Mouse (Mus musculus) embryonic facial prominence, embryonic 14.5 days (tissue): ENCODE results near the gene Pax9. TPM values are rescaled to one million over a fixed set of nuclear protein-coding genes. Genes with fewer than 3 reads are reported as not detected.

Source experiments
- ATAC-seq: fragments of 200-750 bp; cut with Nextera tagmentation; 2 replicates; pipeline ENCODE4 v1.8.0; 2017; ENCODE audit warnings: low read depth, moderate number of reproducible peaks, moderate TSS enrichment
- DNase-seq: peaks from one replicate; pipeline ENCODE4 v3.0.0-alpha.2; 2015; ENCODE audit warnings: low spot score
- H3K27ac ChIP-seq: fragments of 300-500 bp; sonication (generic); replicated peaks from 2 replicates; pipeline ENCODE4 v1.5.1; 2014; ENCODE audit warnings: low read depth, mild to moderate bottlenecking, low read length, moderate library complexity
- H3K27me3 ChIP-seq: fragments of 300-500 bp; sonication (generic); replicated peaks from 2 replicates; pipeline ENCODE4 v1.6.1; 2014; ENCODE audit warnings: low read length; ENCODE audit not compliant: control insufficient read depth, insufficient read depth
- H3K36me3 ChIP-seq: fragments of 300-500 bp; sonication (generic); 2 replicates; pipeline ENCODE4 v1.6.1; 2014; ENCODE audit warnings: low read length, mixed read lengths; ENCODE audit not compliant: control insufficient read depth, insufficient read depth
- H3K4me1 ChIP-seq: fragments of 300-500 bp; sonication (generic); 2 replicates; pipeline ENCODE4 v1.6.1; 2014; ENCODE audit warnings: antibody characterized with exemption, low read length; ENCODE audit not compliant: control insufficient read depth, insufficient read depth
- H3K4me2 ChIP-seq: fragments of 300-500 bp; sonication (generic); 2 replicates; pipeline ENCODE4 v1.6.1; 2014; ENCODE audit warnings: low read depth, mild to moderate bottlenecking, low read length, moderate library complexity, mixed read lengths
- H3K4me3 ChIP-seq: fragments of 300-500 bp; sonication (generic); 2 replicates; pipeline ENCODE4 v1.5.1; 2014; ENCODE audit warnings: low read depth, mild to moderate bottlenecking, low read length
- H3K9ac ChIP-seq: fragments of 300-500 bp; sonication (generic); 2 replicates; pipeline ENCODE4 v1.6.1; 2014; ENCODE audit warnings: low read depth, mild to moderate bottlenecking, low read length, moderate library complexity, mixed read lengths
- H3K9me3 ChIP-seq: fragments of 300-500 bp; sonication (generic); 2 replicates; pipeline ENCODE4 v1.6.1; 2016; ENCODE audit warnings: low read length; ENCODE audit not compliant: control insufficient read depth
- WGBS: fragments of 180-500 bp; shearing (Covaris S2); extraction: QIAGEN DNeasy Blood & Tissue Kit; methylation state at CpG from one replicate; pipeline ENCODE4 v1.1.7; 2014; 5-methylcytosine and 5-hydroxymethylcytosine counted together
- polyA plus RNA-seq: library from polyadenylated mRNA; unstranded; fragments of >200 nt; fragmentation: Nextera tagmentation; extraction: Ambion mirVana; gene quantifications from 2 replicates; pipeline ENCODE4 v1.2.1, GENCODE M21; 2014

The Pax9 gene
- polyA plus RNA-seq, 1 experiment from 2014 or later = 9.2 TPM

DNA sequence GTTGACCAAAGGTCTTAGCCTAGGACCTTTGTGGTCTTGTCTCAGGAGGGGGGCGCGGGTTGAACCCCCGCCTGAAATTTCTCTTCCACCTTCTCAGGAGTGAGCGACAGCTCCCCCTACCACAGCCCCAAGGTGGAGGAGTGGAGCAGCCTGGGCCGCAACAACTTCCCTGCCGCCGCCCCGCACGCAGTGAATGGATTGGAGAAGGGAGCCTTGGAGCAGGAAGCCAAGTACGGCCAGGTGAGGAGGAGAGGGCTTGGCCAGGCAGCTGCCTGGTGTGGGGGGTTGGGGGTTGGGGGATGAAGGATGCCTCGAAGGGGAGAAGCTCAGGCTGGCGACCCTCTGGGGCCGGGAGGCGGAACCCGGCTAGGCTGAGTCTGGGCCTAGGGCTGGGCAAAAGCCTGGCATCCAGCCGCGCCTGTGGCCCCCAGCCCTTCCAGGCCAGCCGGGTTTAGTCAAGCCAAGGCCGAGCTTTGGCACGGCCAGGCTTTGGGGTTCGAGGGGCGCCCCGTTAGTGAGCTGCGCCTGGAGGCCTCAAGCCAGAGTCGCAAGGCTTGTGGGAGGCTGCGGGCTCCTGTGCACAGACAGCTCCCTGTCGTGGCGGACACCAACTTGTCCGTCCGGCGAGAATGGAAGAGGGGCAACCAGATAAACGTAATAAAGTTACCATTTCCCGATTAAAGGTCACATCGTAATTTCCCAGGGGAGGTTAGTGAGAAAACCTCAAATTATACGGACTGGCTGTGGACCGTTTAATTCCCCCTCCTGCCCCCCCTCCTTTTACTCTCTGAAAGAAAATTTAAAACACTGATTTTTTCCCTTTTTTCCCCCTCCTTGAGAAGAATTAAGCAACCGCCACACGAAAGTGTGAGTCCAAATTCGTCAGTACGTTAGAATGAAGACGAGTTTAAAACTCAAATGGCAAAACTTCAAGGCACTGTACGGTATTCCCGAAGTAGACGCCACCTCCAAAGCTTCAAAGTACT lies 8.6 kb downstream of the Pax9 start:
- Histone ChIP-seq H3K4me3 (peak overlapping the region; percentile 32), H3K27me3 (peaks cover 74% of the 10 kb centered on the region), H3K9me3 (no peaks in the 10 kb centered on the region), H3K4me1 (no peaks in the 10 kb centered on the region), H3K36me3 (no peaks in the 10 kb centered on the region), H3K4me2 (peak overlapping the region; percentile 48), H3K27ac (peak overlapping the region; percentile 55; the same call in 1 of the 2 replicates), H3K9ac (peak overlapping the region; percentile 66)
- ATAC-seq (no peak), DNase-seq (no peak)
- 9% methylated on average over 42 of the region's 44 CpGs for WGBS

DNA sequence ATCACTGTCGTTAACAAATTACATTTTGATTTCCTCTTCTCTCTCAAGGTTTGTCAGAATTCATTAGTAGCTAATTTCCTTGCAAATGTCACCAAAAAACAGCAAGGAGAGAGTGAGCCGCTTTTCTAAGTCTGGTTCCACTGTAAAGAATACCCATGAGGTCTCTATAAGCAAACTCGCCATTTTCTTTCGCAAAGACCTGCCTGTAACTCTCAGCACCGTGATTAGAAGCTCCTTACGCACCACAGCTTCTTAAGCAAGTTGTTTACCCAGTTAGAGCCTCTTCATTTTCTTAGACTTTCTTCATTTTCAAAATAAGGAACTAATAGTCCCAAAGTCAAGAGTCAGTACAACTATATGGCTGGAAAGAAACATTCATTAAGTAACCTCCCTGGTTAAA lies 9.4 kb downstream of the Pax9 start:
- DNase-seq = no peak
- peaks cover 72% of the 10 kb centered on the region for H3K27me3 ChIP-seq
- no peak overlapping the region for H3K4me3 ChIP-seq
- ATAC-seq = no peak
- H3K36me3 ChIP-seq = no peaks in the 10 kb centered on the region
- WGBS = 19% methylated on average over 6 of the region's 6 CpGs
- H3K9ac ChIP-seq = no peak overlapping the region
- peak overlapping the region; percentile 22 for H3K4me2 ChIP-seq
- H3K27ac ChIP-seq = no peak overlapping the region
- H3K9me3 ChIP-seq = no peaks in the 10 kb centered on the region
- H3K4me1 ChIP-seq = no peaks in the 10 kb centered on the region

DNA sequence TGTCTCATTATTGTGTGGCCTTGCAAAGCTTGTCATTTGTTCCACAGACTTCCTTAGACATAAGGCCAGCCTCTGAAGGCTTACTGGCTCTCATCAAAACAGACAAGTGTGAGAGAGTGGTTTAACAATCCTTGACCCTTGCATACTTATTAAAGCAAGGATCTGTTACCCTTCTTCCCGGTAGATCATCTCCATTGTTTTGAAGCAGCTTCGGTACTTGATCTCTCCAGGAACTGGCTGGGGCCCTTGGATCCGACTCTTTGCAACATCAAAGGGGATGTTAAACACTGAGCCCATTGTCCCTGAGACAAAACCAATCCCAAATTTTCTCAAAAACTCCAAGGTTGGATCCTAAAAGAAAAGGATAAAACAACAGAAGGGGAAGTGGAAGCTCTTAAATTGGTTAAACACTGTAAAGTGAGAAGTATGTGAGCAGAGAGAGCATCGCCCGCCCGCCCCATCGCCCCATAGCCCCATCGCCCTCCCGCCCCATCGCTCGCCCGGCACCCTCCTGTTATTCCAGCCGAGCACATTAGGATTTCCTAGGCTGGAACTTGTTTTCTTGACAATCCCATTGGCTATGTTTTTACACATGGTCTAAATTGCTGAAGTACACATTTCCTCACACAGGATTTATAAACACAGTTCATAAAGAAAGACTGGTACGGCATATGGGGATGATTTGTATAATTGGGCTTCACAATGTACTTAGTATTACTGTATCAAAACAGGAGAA lies 26.6 kb downstream of the Pax9 start:
- ATAC-seq = peak; percentile 65; the same call in 1 of the 2 replicates
- no peak overlapping the region for H3K4me3 ChIP-seq
- H3K36me3 ChIP-seq = no peaks in the 10 kb centered on the region
- H3K4me1 ChIP-seq = peaks cover 3% of the 10 kb centered on the region; the same call in 1 of the 2 replicates
- H3K4me2 ChIP-seq = peak overlapping the region; percentile 31
- no peak overlapping the region for H3K9ac ChIP-seq
- H3K27ac ChIP-seq = no peak overlapping the region
- WGBS = 12% methylated on average over 14 of the region's 14 CpGs
- H3K27me3 ChIP-seq = peaks cover 12% of the 10 kb centered on the region
- peak; percentile 61 for DNase-seq
- no peaks in the 10 kb centered on the region for H3K9me3 ChIP-seq

DNA sequence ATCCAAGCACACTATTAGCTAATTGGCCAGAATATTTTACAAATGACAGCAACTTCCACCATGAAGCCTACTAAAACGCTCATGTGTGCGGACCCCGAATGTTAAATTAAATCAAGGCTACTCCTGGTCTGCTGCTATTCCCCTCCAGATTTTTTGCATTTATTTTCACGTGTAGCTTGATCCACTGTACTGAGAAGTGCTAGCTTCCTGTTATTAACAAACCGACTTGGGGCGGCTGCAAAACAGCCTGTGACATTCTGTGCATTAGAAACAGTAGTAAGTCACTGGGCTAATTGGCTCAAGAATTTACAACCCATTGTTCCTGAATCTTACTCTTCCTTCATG lies 27.1 kb downstream of the Pax9 start:
- H3K4me2 ChIP-seq = peak overlapping the region; percentile 31
- no peaks in the 10 kb centered on the region for H3K9me3 ChIP-seq
- WGBS = 18% methylated on average over 6 of the region's 6 CpGs
- H3K27ac ChIP-seq = no peak overlapping the region
- H3K4me3 ChIP-seq = no peak overlapping the region
- peaks cover 3% of the 10 kb centered on the region; the same call in 1 of the 2 replicates for H3K4me1 ChIP-seq
- peaks cover 11% of the 10 kb centered on the region for H3K27me3 ChIP-seq
- ATAC-seq = peak; percentile 48; the same call in 1 of the 2 replicates
- H3K36me3 ChIP-seq = no peaks in the 10 kb centered on the region
- H3K9ac ChIP-seq = no peak overlapping the region
- DNase-seq = no peak

DNA sequence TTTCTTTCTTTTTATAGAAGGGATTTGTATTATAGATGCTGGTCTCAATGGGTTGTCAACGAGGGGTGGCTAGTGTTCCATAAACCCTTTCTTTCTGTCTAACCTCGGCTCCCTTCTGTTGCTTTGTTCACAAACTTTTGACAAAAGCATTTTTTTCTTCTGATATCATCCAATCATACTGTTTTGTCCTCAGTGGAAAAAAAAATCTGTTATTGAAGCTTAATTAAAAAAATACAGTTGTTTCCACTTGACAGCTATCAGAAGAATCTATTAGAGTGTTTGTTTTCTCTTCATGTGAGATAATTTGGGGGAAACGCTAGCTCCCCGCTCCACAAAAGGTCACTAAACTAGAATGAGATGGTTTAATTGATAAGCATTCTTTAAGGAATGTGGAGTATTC lies 36.1 kb downstream of the Pax9 start:
- H3K4me3 ChIP-seq = no peak overlapping the region
- H3K9ac ChIP-seq = no peak overlapping the region
- no peaks in the 10 kb centered on the region for H3K27me3 ChIP-seq
- no peaks in the 10 kb centered on the region for H3K9me3 ChIP-seq
- no peak overlapping the region for H3K4me2 ChIP-seq
- no peak for DNase-seq
- no peaks in the 10 kb centered on the region for H3K36me3 ChIP-seq
- no peaks in the 10 kb centered on the region for H3K4me1 ChIP-seq
- H3K27ac ChIP-seq = no peak overlapping the region
- WGBS = 46% methylated on average over 4 of the region's 4 CpGs
- no peak for ATAC-seq

DNA sequence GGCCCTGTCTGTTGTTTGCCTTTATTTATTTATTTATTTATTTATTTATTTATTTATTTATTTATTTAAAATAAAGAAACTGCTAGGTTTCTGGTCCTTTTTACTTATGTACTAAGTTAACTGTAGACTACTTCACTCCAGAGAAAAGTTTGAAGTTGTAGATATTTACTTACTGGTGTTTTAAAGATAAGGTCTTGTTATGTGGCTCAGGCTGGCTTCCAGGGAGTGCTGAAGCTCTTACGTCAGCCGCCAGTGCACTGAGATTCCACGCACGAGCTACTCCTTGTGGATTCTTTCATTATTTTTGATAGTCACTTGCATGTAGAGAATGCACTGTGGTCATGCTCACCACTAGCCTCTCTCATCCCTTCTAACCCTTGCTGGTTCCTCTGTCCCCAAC lies 45.5 kb downstream of the Pax9 start:
- no peaks in the 10 kb centered on the region for H3K27me3 ChIP-seq
- H3K9me3 ChIP-seq = no peaks in the 10 kb centered on the region
- no peak overlapping the region for H3K9ac ChIP-seq
- no peak for DNase-seq
- H3K4me3 ChIP-seq = no peak overlapping the region
- no peaks in the 10 kb centered on the region for H3K4me1 ChIP-seq
- H3K27ac ChIP-seq = no peak overlapping the region
- no peak for ATAC-seq
- no peaks in the 10 kb centered on the region for H3K36me3 ChIP-seq
- 85% methylated on average over 4 of the region's 4 CpGs for WGBS
- H3K4me2 ChIP-seq = no peak overlapping the region

Other genes starting within 250 kb of the Pax9 start
- 0.73 and 0.99 TPM in 2 replicates for gene Nkx2-1, start 154.9 kb upstream of the Pax9 start, polyA plus RNA-seq
- not detected in 2 replicates for gene Nkx2-9, start 78.5 kb upstream of the Pax9 start, polyA plus RNA-seq